Mouse (Mus musculus): ENCODE data around the gene Parm1.

DNA sequence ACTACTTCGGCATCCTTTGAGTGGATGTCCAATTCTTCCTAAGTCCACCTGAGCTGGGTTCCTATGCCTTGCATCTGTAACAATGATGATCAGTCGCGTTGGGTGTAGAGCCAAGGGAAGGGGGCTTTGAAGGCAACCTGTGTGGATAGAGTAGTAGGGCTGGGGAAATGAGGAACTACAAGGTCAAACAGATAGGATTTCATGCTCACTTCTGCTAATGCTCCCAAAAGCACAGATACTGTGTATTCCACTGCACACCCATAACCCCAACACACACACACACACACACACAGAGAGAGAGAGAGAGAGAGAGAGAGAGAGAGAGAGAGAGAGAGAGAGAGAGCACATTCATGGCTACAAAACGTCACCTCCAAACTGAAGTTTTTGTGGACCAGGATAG lies 38.7 kb upstream of the Parm1 start:
- no peak for TF ChIP-seq CTCF (IDR thresholded peaks at IDR 0.05; ENCODE audit: borderline replicate concordance, control insufficient read depth, extremely low read depth, insufficient read depth, low read length, poor library complexity)
- TF ChIP-seq POLR2A (IDR thresholded peaks at IDR 0.05; ENCODE audit: control insufficient read depth, extremely low read depth, insufficient read depth, low read length, poor library complexity), result no peak

All from thymus, adult 2 months (tissue).